Mouse (Mus musculus) CH12.LX (cell line): ENCODE measurements around the gene Efnb2. TPM values are rescaled to one million over a fixed set of nuclear protein-coding genes. Genes with fewer than 3 reads are reported as not detected.
A peak's percentile ranks its signal among the peaks of the same experiment; 100 is the strongest.

Experiments
- DNase-seq: peaks from one replicate; pipeline ENCODE4 v3.0.0-alpha.2; 2013; ENCODE audit errors: extremely low read depth
- H3K27ac ChIP-seq: 2 replicates; pipeline ENCODE4 v1.5.1; 2012; ENCODE audit warnings: low read depth, mild to moderate bottlenecking, control low read depth, moderate library complexity; ENCODE audit not compliant: insufficient read depth
- H3K27me3 ChIP-seq: replicated peaks from 2 replicates; pipeline ENCODE3; 2012; ENCODE audit warnings: inconsistent platforms
- H3K36me3 ChIP-seq, 2 experiments: replicated peaks in 1 of 2; 2 replicates each; pipeline versions ENCODE3 to v1.6.1; 2012; ENCODE audit warnings: inconsistent platforms in 1 of 2, low read length in 1 of 2, mild to moderate bottlenecking in 1 of 2, mixed read lengths in 1 of 2, moderate library complexity in 1 of 2; ENCODE audit not compliant: control insufficient read depth in 1 of 2, insufficient read depth in 1 of 2
- H3K4me1 ChIP-seq, 2 experiments: 2 replicates each; pipeline ENCODE4 v1.6.1; 2012; ENCODE audit warnings: inconsistent platforms in 1 of 2, moderate library complexity in 1 of 2; ENCODE audit not compliant: insufficient read depth in 2 of 2, control insufficient read depth in 1 of 2
- H3K4me2 ChIP-seq: 2 replicates; pipeline ENCODE4 v1.6.1; 2012; ENCODE audit warnings: low read depth, mild to moderate bottlenecking, control low read depth; ENCODE audit not compliant: poor library complexity, insufficient read depth, severe bottlenecking
- H3K4me3 ChIP-seq, 3 experiments: fragments of 150-350 bp in 1 of 3; sonication (generic) in 1 of 3; replicated peaks in 1 of 3; 2 replicates each; pipeline versions ENCODE3 to v1.5.1; 2011 to 2012; ENCODE audit warnings: low read depth in 2 of 3, low read length in 2 of 3, mild to moderate bottlenecking in 2 of 3, moderate library complexity in 2 of 3, control low read depth in 1 of 3, improper control_type of control experiment in 1 of 3, inconsistent platforms in 1 of 3, mixed read lengths in 1 of 3; ENCODE audit not compliant: poor library complexity in 1 of 3
- H3K79me2 ChIP-seq: replicated peaks from 2 replicates; pipeline ENCODE4 v1.6.1; 2012; ENCODE audit warnings: mild to moderate bottlenecking, moderate library complexity; ENCODE audit not compliant: control insufficient read depth, poor library complexity, insufficient read depth, severe bottlenecking; ENCODE audit errors: extremely low read depth
- H3K9ac ChIP-seq: 2 replicates; pipeline ENCODE4 v1.6.1; 2012; ENCODE audit warnings: low read depth, mild to moderate bottlenecking, control low read depth, moderate library complexity; ENCODE audit not compliant: insufficient read depth
- H3K9me3 ChIP-seq: replicated peaks from 2 replicates; pipeline ENCODE3; 2012; ENCODE audit warnings: low read length, inconsistent platforms, mixed read lengths
- BHLHE40 ChIP-seq: IDR thresholded peaks from 2 replicates; pipeline ENCODE4 v1.6.1; 2011; ENCODE audit warnings: mild to moderate bottlenecking, low read depth, low read length, improper control_type of control experiment
- CHD1 ChIP-seq: IDR thresholded peaks from 2 replicates; pipeline ENCODE4 v1.6.1; 2012; ENCODE audit warnings: low read depth, low read length, improper control_type of control experiment, inconsistent platforms
- CHD2 ChIP-seq: IDR thresholded peaks from 2 replicates; pipeline ENCODE4 v1.6.1; 2011; ENCODE audit warnings: low read length, improper control_type of control experiment
- CTCF ChIP-seq, 2 experiments: IDR thresholded peaks in 1 of 2; conservative IDR thresholded peaks in 1 of 2; 2 replicates each; pipeline ENCODE4 v1.5.1; 2011 to 2012; ENCODE audit warnings: low read depth in 2 of 2, low read length in 2 of 2, improper control_type of control experiment in 1 of 2, inconsistent platforms in 1 of 2, mild to moderate bottlenecking in 1 of 2, moderate library complexity in 1 of 2
- ELF1 ChIP-seq: IDR thresholded peaks from 2 replicates; pipeline ENCODE4 v1.6.1; 2014; ENCODE audit warnings: low read depth, mild to moderate bottlenecking, inconsistent platforms, low read length, improper control_type of control experiment
- EP300 ChIP-seq: IDR thresholded peaks from 2 replicates; pipeline ENCODE4 v1.6.1; 2011; ENCODE audit warnings: low read length, improper control_type of control experiment
- GABPA ChIP-seq: IDR thresholded peaks from 2 replicates; pipeline ENCODE4 v1.6.1; 2012; ENCODE audit warnings: low read depth, low read length, improper control_type of control experiment, inconsistent platforms; ENCODE audit not compliant: insufficient replicate concordance
- HCFC1 ChIP-seq: IDR thresholded peaks from 2 replicates; pipeline ENCODE4 v1.6.1; 2012; ENCODE audit warnings: low read depth, mild to moderate bottlenecking, inconsistent platforms, low read length, improper control_type of control experiment
- IRF4 ChIP-seq: IDR thresholded peaks from 2 replicates; pipeline ENCODE4 v1.6.1; 2014; ENCODE audit warnings: low read depth, mild to moderate bottlenecking, inconsistent platforms, low read length, improper control_type of control experiment
- JUN ChIP-seq: IDR thresholded peaks from 2 replicates; pipeline ENCODE4 v1.6.1; 2011; ENCODE audit warnings: low read depth, mild to moderate bottlenecking, low read length, improper control_type of control experiment, moderate library complexity; ENCODE audit not compliant: insufficient read depth
- JUND ChIP-seq: conservative IDR thresholded peaks from 2 replicates; pipeline ENCODE4 v1.6.1; 2011; ENCODE audit warnings: low read depth, low read length, improper control_type of control experiment
- MAX ChIP-seq: IDR thresholded peaks from 2 replicates; pipeline ENCODE4 v1.6.1; 2011; ENCODE audit warnings: low read length, improper control_type of control experiment
- MXI1 ChIP-seq: IDR thresholded peaks from 2 replicates; pipeline ENCODE4 v1.6.1; 2011; ENCODE audit warnings: mild to moderate bottlenecking, low read depth, low read length, improper control_type of control experiment
- MYC ChIP-seq: IDR thresholded peaks from 2 replicates; pipeline ENCODE4 v1.6.1; 2011; ENCODE audit warnings: low read depth, mild to moderate bottlenecking, improper control_type of control experiment, low read length
- NELFE ChIP-seq: IDR thresholded peaks from 2 replicates; pipeline ENCODE4 v1.6.1; 2011; ENCODE audit warnings: low read depth, low read length, improper control_type of control experiment
- NRF1 ChIP-seq: IDR thresholded peaks from 2 replicates; pipeline ENCODE4 v1.6.1; 2014; ENCODE audit warnings: low read depth, mild to moderate bottlenecking, inconsistent platforms, low read length, improper control_type of control experiment, moderate library complexity
- SIN3A ChIP-seq: IDR thresholded peaks from 2 replicates; pipeline ENCODE4 v1.6.1; 2012; ENCODE audit warnings: low read length, improper control_type of control experiment, inconsistent platforms
- SMC3 ChIP-seq: IDR thresholded peaks from 2 replicates; pipeline ENCODE4 v1.6.1; 2011; ENCODE audit warnings: low read depth, low read length, improper control_type of control experiment
- TBP ChIP-seq: conservative IDR thresholded peaks from 2 replicates; pipeline ENCODE4 v1.6.1; 2011; ENCODE audit warnings: low read depth, low read length, improper control_type of control experiment
- USF2 ChIP-seq: conservative IDR thresholded peaks from 2 replicates; pipeline ENCODE4 v1.6.1; 2011; ENCODE audit warnings: low read depth, low read length, improper control_type of control experiment
- ZC3H11A ChIP-seq: IDR thresholded peaks from 2 replicates; pipeline ENCODE4 v1.6.1; 2012; ENCODE audit warnings: low read depth, mild to moderate bottlenecking, inconsistent platforms, low read length, improper control_type of control experiment
- ZKSCAN1 ChIP-seq: IDR thresholded peaks from 2 replicates; pipeline ENCODE4 v1.6.1; 2012; ENCODE audit warnings: low read depth, inconsistent platforms, low read length, improper control_type of control experiment, borderline replicate concordance
- ZMIZ1 ChIP-seq: IDR thresholded peaks from 2 replicates; pipeline ENCODE4 v1.6.1; 2012; ENCODE audit warnings: low read depth, mild to moderate bottlenecking, inconsistent platforms, low read length, improper control_type of control experiment
- dilution Hi-C: fragments of 300-500 bp; cut with MboI; formaldehyde crosslinking; loops from 2 replicates; pipeline ENCODE4 v1.14.3; 2020; ENCODE audit warnings: low sequenced_read_pairs; ENCODE audit not compliant: extremely low pct_unique_long_range_greater_than_20kb, extremely low pct_ligation_motif_present
- in situ Hi-C: fragments of 300-500 bp; cut with MboI; formaldehyde crosslinking; loops from 3 replicates; pipeline ENCODE4 v1.14.3; 2019; ENCODE audit warnings: low sequenced_read_pairs, low pct_ligation_motif_present, low pct_unique_long_range_greater_than_20kb, mixed read lengths
- polyA plus RNA-seq: library from polyadenylated mRNA; unstranded; fragments of >175 nt; gene quantifications from 2 replicates; pipeline ENCODE4 v1.2.1, GENCODE M21; 2012; ENCODE audit warnings: low read depth; ENCODE audit not compliant: insufficient read length
- total RNA-seq, 2 experiments: library from RNA; depleted of rRNA; stranded (reverse); fragments of 300-350 nt in 1 of 2; fragments of >200 nt in 1 of 2; gene quantifications; 2 replicates each; pipeline ENCODE4 v1.2.3; 2012 to 2014

Efnb2 gene
- total and polyA plus RNA-seq, 3 experiments: 0.06 to 0.25 TPM; not detected in 1

- in situ Hi-C loops (loop anchor here (25.0 kb wide), 1 partner anchor 223 kb away; no protein-coding TSS in a partner anchor), dilution Hi-C loops (no loop called here)
- H3K4me2 ChIP-seq: peak overlapping the region; percentile 9; the same call in 1 of the 2 replicates
- H3K27me3 ChIP-seq: no peaks in the 10 kb centered on the region
- H3K4me1 ChIP-seq: peaks cover 0 to 31% of the 10 kb centered on the region in 2 experiments; a peak in 2 of 4 replicates
- no peak for DNase-seq
- H3K4me3 ChIP-seq: no peak overlapping the region
- H3K36me3 ChIP-seq: peaks cover 24 to 53% of the 10 kb centered on the region in 2 experiments
- TF ChIP-seq SMC3 (no peak), MXI1 (no peak), JUND (no peak), NRF1 (no peak), MYC (no peak), ZC3H11A (no peak), CHD2 (no peak), USF2 (no peak), SIN3A (no peak), JUN (no peak), EP300 (no peak), CHD1 (no peak), ZMIZ1 (no peak)
- H3K9ac ChIP-seq: no peak overlapping the region
- H3K79me2 ChIP-seq: peaks cover 81% of the 10 kb centered on the region
- H3K9me3 ChIP-seq: no peaks in the 10 kb centered on the region
- no peak overlapping the region for H3K27ac ChIP-seq
Measured at GRCm38 (mm10) chr8:8685517-8685916, 24.5 kb upstream of the Efnb2 start.

- no peak overlapping the region for H3K4me2 ChIP-seq
- peaks cover 73% of the 10 kb centered on the region for H3K79me2 ChIP-seq
- no peak for TF ChIP-seq ZKSCAN1
- TF ChIP-seq HCFC1: no peak
- no peak for TF ChIP-seq JUN
- no peak for TF ChIP-seq GABPA
- TF ChIP-seq JUND: no peak
- TF ChIP-seq BHLHE40: no peak
- no peak for TF ChIP-seq CTCF (conservative IDR thresholded peaks at IDR 0.05 in 1 of 2, IDR thresholded peaks at IDR 0.05 in 1 of 2; ENCODE audit: low read depth in 2 of 2, low read length in 2 of 2)
- no peak for TF ChIP-seq NELFE
- no peak for TF ChIP-seq USF2
- no peak for TF ChIP-seq SIN3A
- no peak for TF ChIP-seq IRF4
- no peak for TF ChIP-seq MAX
- TF ChIP-seq MYC: no peak
- TF ChIP-seq ELF1: no peak
- TF ChIP-seq TBP: no peak
- dilution Hi-C loops (no loop called here), in situ Hi-C loops (loop anchor here (25.0 kb wide), 1 partner anchor 220 kb away; no protein-coding TSS in a partner anchor)
- H3K4me1 ChIP-seq: peaks cover 0 to 22% of the 10 kb centered on the region in 2 experiments; a peak in 2 of 4 replicates
- H3K36me3 ChIP-seq: peaks cover 37 to 80% of the 10 kb centered on the region in 2 experiments
- no peak for DNase-seq
- H3K9me3 ChIP-seq: no peaks in the 10 kb centered on the region
- H3K9ac ChIP-seq: no peak overlapping the region
- no peaks in the 10 kb centered on the region for H3K27me3 ChIP-seq
- no peak overlapping the region for H3K4me3 ChIP-seq
- H3K27ac ChIP-seq: no peak overlapping the region
Measured at GRCm38 (mm10) chr8:8682697-8683096, 21.7 kb upstream of the Efnb2 start.
